Mouse (Mus musculus) cortical plate, adult 2 months (tissue): ENCODE results near the gene Hist1h3e. TPM values are rescaled to one million over a fixed set of nuclear protein-coding genes. Genes with fewer than 3 reads are reported as not detected.
"Not testable (repeated sequence)": the region's sequence is repeated elsewhere in the genome, so short reads cannot be mapped to it uniquely, and the experiment has no call there.

Source experiments
- H3K27ac ChIP-seq: fragments of 200-500 bp; 2 replicates; pipeline ENCODE4 v1.5.1; 2012; ENCODE audit warnings: low read length, control low read depth, inconsistent platforms; ENCODE audit not compliant: insufficient read depth
- H3K4me1 ChIP-seq: fragments of 200-500 bp; 2 replicates; pipeline ENCODE4 v1.6.1; 2011; ENCODE audit warnings: low read length; ENCODE audit not compliant: control insufficient read depth, insufficient read depth
- H3K4me3 ChIP-seq: fragments of 200-500 bp; 2 replicates; pipeline ENCODE4 v1.5.1; 2011; ENCODE audit warnings: mild to moderate bottlenecking, low read length, control low read depth; ENCODE audit not compliant: insufficient read depth
- CTCF ChIP-seq: fragments of 200-500 bp; IDR thresholded peaks from 2 replicates; pipeline ENCODE4 v1.5.1; 2011; ENCODE audit warnings: mild to moderate bottlenecking, control low read depth, low read length; ENCODE audit not compliant: insufficient read depth; ENCODE audit errors: extremely low read depth
- POLR2A ChIP-seq: fragments of 200-500 bp; IDR thresholded peaks from 2 replicates; pipeline ENCODE4 v1.6.1; 2011; ENCODE audit warnings: mild to moderate bottlenecking, low read length, control low read depth; ENCODE audit not compliant: insufficient read depth; ENCODE audit errors: extremely low read depth
- polyA plus RNA-seq: library from polyadenylated mRNA; depleted of rRNA; stranded (reverse); fragments of >200 nt; gene quantifications from 2 replicates; pipeline ENCODE4 v1.2.3, GENCODE M21; 2012

Gene Hist1h3e
- polyA plus RNA-seq, 1 experiment: 2.9 TPM

GRCm38 (mm10) chr13:23595185-23595584 lies 33.0 kb upstream of the Hist1h3e start:
- Histone ChIP-seq H3K27ac (no peak overlapping the region), H3K4me3 (no peak overlapping the region), H3K4me1 (no peaks in the 10 kb centered on the region)
- TF ChIP-seq CTCF (no peak), POLR2A (no peak)

- Histone ChIP-seq H3K4me3 (no peak overlapping the region), H3K27ac (no peak overlapping the region), H3K4me1 (no peaks in the 10 kb centered on the region)
- TF ChIP-seq CTCF (no peak), POLR2A (no peak)
Observed at GRCm38 (mm10) chr13:23593051-23593770, 31.0 kb upstream of the Hist1h3e start.

GRCm38 (mm10) chr13:23592614-23593013 lies 30.4 kb upstream of the Hist1h3e start:
- H3K4me1 ChIP-seq: no peaks in the 10 kb centered on the region
- H3K4me3 ChIP-seq: no peak overlapping the region
- no peak overlapping the region for H3K27ac ChIP-seq
- no peak for TF ChIP-seq CTCF
- no peak for TF ChIP-seq POLR2A

GRCm38 (mm10) chr13:23591886-23592285 lies 29.7 kb upstream of the Hist1h3e start:
- not testable (repeated sequence) for H3K27ac ChIP-seq, H3K4me1 ChIP-seq, H3K4me3 ChIP-seq

- Histone ChIP-seq H3K27ac (no peak overlapping the region), H3K4me1 (no peaks in the 10 kb centered on the region; the same call in 1 of the 2 replicates), H3K4me3 (no peak overlapping the region)
- no peak for TF ChIP-seq CTCF
- no peak for TF ChIP-seq POLR2A
Observed at GRCm38 (mm10) chr13:23591206-23591605, 29.0 kb upstream of the Hist1h3e start.

GRCm38 (mm10) chr13:23586940-23587225 lies 24.7 kb upstream of the Hist1h3e start:
- TF ChIP-seq CTCF (no peak), POLR2A (no peak)
- H3K27ac ChIP-seq: no peak overlapping the region
- no peak overlapping the region; the same call in 1 of the 2 replicates for H3K4me3 ChIP-seq
- H3K4me1 ChIP-seq: no peaks in the 10 kb centered on the region; the same call in 1 of the 2 replicates

GRCm38 (mm10) chr13:23586099-23586939 lies 24.1 kb upstream of the Hist1h3e start:
- Histone ChIP-seq H3K4me1 (no peaks in the 10 kb centered on the region; the same call in 1 of the 2 replicates), H3K27ac (no peak overlapping the region), H3K4me3 (peak overlapping the region; percentile 65)
- TF ChIP-seq CTCF (no peak), POLR2A (no peak)

GRCm38 (mm10) chr13:23585442-23586098 lies 23.4 kb upstream of the Hist1h3e start:
- H3K4me1 ChIP-seq: not testable (repeated sequence)
- Histone ChIP-seq H3K27ac (peak overlapping the region; percentile 95), H3K4me3 (peak overlapping the region; percentile 65)
- peak; percentile 91 for TF ChIP-seq POLR2A

- TF ChIP-seq POLR2A (0 out of 2 replicates have a peak, but pooled peaks have one; percentile 22), CTCF (no peak)
- peak overlapping the region; percentile 65 for H3K4me3 ChIP-seq
- H3K27ac ChIP-seq: peak overlapping the region; percentile 80
- H3K4me1 ChIP-seq: no peaks in the 10 kb centered on the region; the same call in 1 of the 2 replicates
Observed at GRCm38 (mm10) chr13:23585029-23585441, 22.9 kb upstream of the Hist1h3e start.
